8 mouse cellular contexts compared by ENCODE assay signal in genomic region chr13:77135621-77135981, GRCm38 (mm10). TPM values are rescaled to one million over a fixed set of nuclear protein-coding genes. Genes with fewer than 3 reads are reported as not detected.
A peak's percentile ranks its signal among the peaks of the same experiment; 100 is the strongest.
DNase-seq lines count a peak whose midpoint lies in the region; ATAC-seq and TF ChIP-seq lines count a peak whose summit lies in the region.

No protein-coding gene starts in this region.

- peak overlapping the region; percentile 96 for H3K4me3 ChIP-seq in kidney, embryonic 15.5 days (replicated peaks)
- H3K4me3 ChIP-seq in cortical plate, adult 2 months (ENCODE audit: insufficient read depth, low read length), result peak overlapping the region; percentile 75
- peak overlapping the region; percentile 86 for H3K4me3 ChIP-seq in hindbrain, postnatal 0 days (ENCODE audit: low read length)
- H3K4me3 ChIP-seq in midbrain, embryonic 16.5 days (ENCODE audit: low read depth, low read length), result peak overlapping the region; percentile 90

- no peaks in the 10 kb centered on the region for H3K27me3 ChIP-seq in kidney, embryonic 15.5 days
- no peaks in the 10 kb centered on the region for H3K27me3 ChIP-seq in hindbrain, postnatal 0 days (ENCODE audit: insufficient read depth, low read length)
- no peaks in the 10 kb centered on the region for H3K27me3 ChIP-seq in midbrain, embryonic 16.5 days (ENCODE audit: control insufficient read depth, insufficient read depth, low read depth, low read length)

- peak; percentile 85; the same call in 1 of the 2 replicates for ATAC-seq in kidney, embryonic 15.5 days (replicated peaks; ENCODE audit: low FRiP score)
- peak; percentile 83 for ATAC-seq in hindbrain, postnatal 0 days
- ATAC-seq in midbrain, embryonic 16.5 days, result peak; percentile 87

- H3K27ac ChIP-seq in kidney, embryonic 15.5 days, result peak overlapping the region; percentile 96
- 0 out of 2 replicates have a peak overlapping the region, but pooled peaks have one; percentile 11 for H3K27ac ChIP-seq in cortical plate, adult 2 months (ENCODE audit: insufficient read depth, low read length)
- peak overlapping the region; percentile 89 for H3K27ac ChIP-seq in hindbrain, postnatal 0 days
- H3K27ac ChIP-seq in midbrain, embryonic 16.5 days (ENCODE audit: low read length), result peak overlapping the region; percentile 89

- H3K9me3 ChIP-seq in kidney, embryonic 15.5 days (replicated peaks), result no peaks in the 10 kb centered on the region
- no peaks in the 10 kb centered on the region for H3K9me3 ChIP-seq in hindbrain, postnatal 0 days (ENCODE audit: low read length)
- H3K9me3 ChIP-seq in midbrain, embryonic 16.5 days (replicated peaks; ENCODE audit: control insufficient read depth, low read length, poor library complexity, severe bottlenecking), result no peaks in the 10 kb centered on the region

- WGBS in kidney, embryonic 15.5 days, result 0% methylated on average over 11 of the region's 11 CpGs
- under 1% methylated on average over 11 of the region's 11 CpGs for WGBS in hindbrain, postnatal 0 days
- 0% methylated on average over 11 of the region's 11 CpGs for WGBS in midbrain, embryonic 16.5 days

- DNase-seq in kidney, adult 18-20 months, result no peak
- DNase-seq in hindbrain, postnatal 0 days (ENCODE audit: low spot score), result no peak
- DNase-seq in embryo, embryonic 9.5 days (ENCODE audit: extremely low spot score), result no peak
- DNase-seq in frontal cortex, adult 2 months (ENCODE audit: extremely low spot score in 1 of 2, low spot score in 1 of 2), result no peak
- no peak for DNase-seq in cerebellum, adult 11 months

- TF ChIP-seq CTCF in cortical plate, adult 2 months (IDR thresholded peaks at IDR 0.05; ENCODE audit: extremely low read depth, insufficient read depth, low read length), result no peak
- TF ChIP-seq CTCF in hindbrain, postnatal 0 days (IDR thresholded peaks at IDR 0.05; ENCODE audit: low read depth), result no peak

- H3K4me2 ChIP-seq in kidney, embryonic 15.5 days, result peak overlapping the region; percentile 59
- peak overlapping the region; percentile 56 for H3K4me2 ChIP-seq in hindbrain, postnatal 0 days (ENCODE audit: low read depth, low read length)
- peak overlapping the region; percentile 51 for H3K4me2 ChIP-seq in midbrain, embryonic 16.5 days (ENCODE audit: low read length)

- peaks cover 5% of the 10 kb centered on the region; the same call in 1 of the 2 replicates for H3K4me1 ChIP-seq in kidney, embryonic 15.5 days
- H3K4me1 ChIP-seq in cortical plate, adult 2 months (ENCODE audit: control insufficient read depth, insufficient read depth, low read length), result no peaks in the 10 kb centered on the region
- no peaks in the 10 kb centered on the region; the same call in 1 of the 2 replicates for H3K4me1 ChIP-seq in hindbrain, postnatal 0 days (ENCODE audit: insufficient read depth, low read length)
- peaks cover 6% of the 10 kb centered on the region for H3K4me1 ChIP-seq in midbrain, embryonic 16.5 days (ENCODE audit: control insufficient read depth, insufficient read depth, low read length)

- no peaks in the 10 kb centered on the region for H3K36me3 ChIP-seq in kidney, embryonic 15.5 days
- no peaks in the 10 kb centered on the region for H3K36me3 ChIP-seq in hindbrain, postnatal 0 days (ENCODE audit: insufficient read depth, low read length)
- H3K36me3 ChIP-seq in midbrain, embryonic 16.5 days (ENCODE audit: control insufficient read depth, insufficient read depth, low read length), result no peaks in the 10 kb centered on the region

- no peak for TF ChIP-seq POLR2A in cortical plate, adult 2 months (IDR thresholded peaks at IDR 0.05; ENCODE audit: extremely low read depth, insufficient read depth, low read length)

- peak overlapping the region; percentile 44; the same call in 1 of the 2 replicates for H3K9ac ChIP-seq in kidney, embryonic 15.5 days
- peak overlapping the region; percentile 84 for H3K9ac ChIP-seq in hindbrain, postnatal 0 days (replicated peaks; ENCODE audit: low read length)
- peak overlapping the region; percentile 90 for H3K9ac ChIP-seq in midbrain, embryonic 16.5 days (ENCODE audit: low read depth, low read length)

RNA-seq across cellular contexts. Expression of gene 2210408I21Rik, which starts 0.3 kb away (rescaled TPM):
- polyA plus RNA-seq in kidney, embryonic 15.5 days (2015; fragmentation: Nextera tagmentation; extraction: Ambion mirVana), result 8.0 and 10.8 TPM in 2 replicates
- polyA plus RNA-seq in cortical plate, adult 2 months (2012; rRNA removed), result 4.7 and 4.8 TPM in 2 replicates
- 8.8 and 8.9 TPM in 2 replicates for total RNA-seq in hindbrain, postnatal 0 days (2014; rRNA removed)
- 11.9 and 13.6 TPM in 2 replicates for polyA plus RNA-seq in hindbrain, postnatal 0 days (2015; fragmentation: Nextera tagmentation; extraction: Ambion mirVana)
- polyA plus RNA-seq in midbrain, embryonic 16.5 days (2015; fragmentation: Nextera tagmentation; extraction: Ambion mirVana), result 13.4 and 14.4 TPM in 2 replicates
- 3.8 and 4.2 TPM in 2 replicates for polyA plus RNA-seq in frontal cortex, adult 2 months (2012; rRNA removed)

RNA-seq across cellular contexts. Expression of gene Slf1, which starts 0.3 kb away (rescaled TPM):
- polyA plus RNA-seq in kidney, embryonic 15.5 days (2015; fragmentation: Nextera tagmentation; extraction: Ambion mirVana), result 38.2 and 39.3 TPM in 2 replicates
- polyA plus RNA-seq in cortical plate, adult 2 months (2012; rRNA removed), result 20.7 and 20.8 TPM in 2 replicates
- total RNA-seq in hindbrain, postnatal 0 days (2014; rRNA removed), result 21.1 and 29.6 TPM in 2 replicates
- polyA plus RNA-seq in hindbrain, postnatal 0 days (2015; fragmentation: Nextera tagmentation; extraction: Ambion mirVana), result 30.7 and 32.7 TPM in 2 replicates
- 30.2 and 32.8 TPM in 2 replicates for polyA plus RNA-seq in midbrain, embryonic 16.5 days (2015; fragmentation: Nextera tagmentation; extraction: Ambion mirVana)
- polyA plus RNA-seq in frontal cortex, adult 2 months (2012; rRNA removed), result 16.6 and 16.9 TPM in 2 replicates

Comparison
In these comparisons a context has a peak if more than half of its experiments do, and no peak if none do; other contexts are left out.
1. H3K27ac ChIP-seq: peak in every context shown above with its lines; median percentile 96 in kidney, embryonic 15.5 days; 89 in hindbrain, postnatal 0 days; 89 in midbrain, embryonic 16.5 days; 11 in cortical plate, adult 2 months.